Mouse (Mus musculus) hindbrain, embryonic 14.5 days (tissue): ENCODE measurements around the gene Nfyb. TPM values are rescaled to one million over a fixed set of nuclear protein-coding genes. Genes with fewer than 3 reads are reported as not detected.

Experiments
- ATAC-seq: fragments of 200-750 bp; cut with Nextera tagmentation; 2 replicates; pipeline ENCODE4 v1.8.0; 2017; ENCODE audit warnings: moderate number of reproducible peaks, mild to moderate bottlenecking, moderate TSS enrichment, moderate library complexity; ENCODE audit not compliant: low FRiP score
- DNase-seq: peaks from one replicate; pipeline ENCODE4 v3.0.0-alpha.2; 2015; ENCODE audit warnings: low spot score
- H3K27ac ChIP-seq: fragments of 300-500 bp; sonication (generic); 2 replicates; pipeline ENCODE4 v1.5.1; 2014; ENCODE audit warnings: mild to moderate bottlenecking, moderate library complexity
- H3K27me3 ChIP-seq: fragments of 300-500 bp; sonication (generic); 2 replicates; pipeline ENCODE4 v1.6.1; 2014; ENCODE audit warnings: mild to moderate bottlenecking, low read length, mixed read lengths; ENCODE audit not compliant: control insufficient read depth, insufficient read depth
- H3K36me3 ChIP-seq: fragments of 300-500 bp; sonication (generic); replicated peaks from 2 replicates; pipeline ENCODE4 v1.6.1; 2014; ENCODE audit not compliant: control insufficient read depth, insufficient read depth
- H3K4me1 ChIP-seq: fragments of 300-500 bp; sonication (generic); replicated peaks from 2 replicates; pipeline ENCODE4 v1.6.1; 2014; ENCODE audit warnings: antibody characterized with exemption, low read length, mixed read lengths; ENCODE audit not compliant: control insufficient read depth, insufficient read depth
- H3K4me2 ChIP-seq: fragments of 300-500 bp; sonication (generic); replicated peaks from 2 replicates; pipeline ENCODE4 v1.6.1; 2014; ENCODE audit warnings: mild to moderate bottlenecking, moderate library complexity
- H3K4me3 ChIP-seq: fragments of 300-500 bp; sonication (generic); replicated peaks from 2 replicates; pipeline ENCODE4 v1.5.1; 2014; ENCODE audit warnings: mild to moderate bottlenecking, low read length
- H3K9ac ChIP-seq: fragments of 300-500 bp; sonication (generic); 2 replicates; pipeline ENCODE4 v1.6.1; 2014
- H3K9me3 ChIP-seq: fragments of 300-500 bp; sonication (generic); 2 replicates; pipeline ENCODE4 v1.6.1; 2016; ENCODE audit warnings: low read length; ENCODE audit not compliant: control insufficient read depth
- WGBS: fragments of 180-500 bp; shearing (Covaris S2); extraction: QIAGEN DNeasy Blood & Tissue Kit; methylation state at CpG from one replicate; pipeline ENCODE4 v1.1.7; 2014; 5-methylcytosine and 5-hydroxymethylcytosine counted together
- polyA plus RNA-seq: library from polyadenylated mRNA; unstranded; fragments of >200 nt; fragmentation: Nextera tagmentation; extraction: Ambion mirVana; gene quantifications from 2 replicates; pipeline ENCODE4 v1.2.1, GENCODE M21; 2014

Nfyb gene
- polyA plus RNA-seq, 1 experiment from 2014 or later, result 36.4 TPM

DNA sequence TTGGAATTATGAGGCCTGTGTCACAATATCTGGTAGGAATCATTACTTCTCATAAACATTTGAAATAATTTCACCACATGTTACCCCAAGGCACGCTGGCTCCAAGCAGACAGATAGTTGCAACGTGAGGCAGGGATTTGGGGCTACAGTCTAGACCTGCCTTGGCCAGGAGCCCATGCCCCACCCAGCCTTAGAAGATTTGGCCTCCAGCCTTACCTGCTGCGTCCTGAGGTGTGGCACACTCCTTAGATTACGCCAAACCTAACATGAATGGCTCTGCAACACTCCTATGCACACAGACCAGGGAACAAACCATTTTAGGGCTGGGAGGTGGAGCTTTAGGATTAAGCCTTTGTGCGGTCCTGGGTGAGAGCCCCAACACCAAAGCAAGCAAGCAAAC lies 36.1 kb upstream of the Nfyb start:
- no peak overlapping the region for H3K9ac ChIP-seq
- DNase-seq (no peak), ATAC-seq (no peak)
- WGBS, result 83% methylated on average over 5 of the region's 5 CpGs
- H3K27ac ChIP-seq, result no peak overlapping the region
- H3K4me2 ChIP-seq, result no peak overlapping the region
- H3K9me3 ChIP-seq, result no peaks in the 10 kb centered on the region
- no peaks in the 10 kb centered on the region for H3K4me1 ChIP-seq
- H3K27me3 ChIP-seq, result no peaks in the 10 kb centered on the region
- no peaks in the 10 kb centered on the region for H3K36me3 ChIP-seq
- no peak overlapping the region for H3K4me3 ChIP-seq

DNA sequence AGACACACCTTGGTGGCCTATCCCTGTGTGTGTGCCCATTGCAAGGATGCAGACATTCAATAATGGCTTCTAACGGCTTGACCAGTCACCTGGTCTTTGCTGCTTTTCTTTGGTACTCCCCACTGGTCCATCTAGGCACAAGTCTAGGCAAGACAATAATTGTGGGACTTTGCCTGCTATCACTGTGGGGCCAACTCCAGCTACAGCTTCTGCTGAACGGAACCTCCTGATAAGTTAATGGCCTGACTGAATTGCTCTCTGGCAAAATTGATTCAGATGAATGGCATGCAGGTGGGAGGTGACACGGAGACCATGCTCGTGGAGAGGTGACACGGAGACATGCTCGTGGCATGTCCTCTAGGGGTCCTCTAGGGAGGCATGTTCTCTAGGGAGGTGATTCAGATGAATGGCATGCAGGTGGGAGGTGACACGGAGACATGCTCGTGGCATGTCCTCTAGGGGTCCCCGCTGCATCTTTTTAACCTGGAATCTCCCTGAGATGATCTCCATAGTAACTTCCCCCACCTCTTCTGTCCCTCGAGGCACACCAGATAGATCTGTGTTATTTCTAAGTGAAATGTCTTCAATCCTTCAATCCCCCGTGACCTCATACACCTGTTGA lies 34.5 kb upstream of the Nfyb start:
- ATAC-seq, result no peak
- Histone ChIP-seq H3K4me2 (no peak overlapping the region), H3K27me3 (no peaks in the 10 kb centered on the region), H3K4me3 (no peak overlapping the region), H3K9ac (no peak overlapping the region), H3K27ac (no peak overlapping the region), H3K9me3 (no peaks in the 10 kb centered on the region), H3K36me3 (no peaks in the 10 kb centered on the region), H3K4me1 (no peaks in the 10 kb centered on the region)
- 69% methylated on average over 11 of the region's 11 CpGs for WGBS
- no peak for DNase-seq

DNA sequence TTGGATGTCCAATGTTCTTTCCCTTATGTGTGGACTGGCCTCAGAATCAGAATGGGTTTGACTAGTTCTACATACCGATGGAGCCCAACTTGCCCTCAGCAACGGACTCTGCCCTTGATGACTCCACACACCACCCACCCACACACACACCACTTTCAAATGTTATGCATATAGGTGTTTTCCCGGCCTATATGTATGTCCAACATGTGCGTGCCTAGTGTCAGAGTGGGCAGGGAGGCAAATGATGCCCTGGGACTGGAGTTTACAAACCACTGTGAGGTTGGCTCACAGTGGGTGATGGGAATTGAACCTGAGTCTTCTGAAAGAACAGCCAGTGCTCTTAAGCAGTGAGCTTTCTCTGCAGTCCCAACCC lies 33.2 kb upstream of the Nfyb start:
- WGBS, result 93% methylated on average over 4 of the region's 4 CpGs
- Histone ChIP-seq H3K9ac (no peak overlapping the region), H3K27me3 (no peaks in the 10 kb centered on the region), H3K4me2 (no peak overlapping the region), H3K4me3 (no peak overlapping the region), H3K27ac (no peak overlapping the region), H3K36me3 (no peaks in the 10 kb centered on the region), H3K9me3 (no peaks in the 10 kb centered on the region), H3K4me1 (no peaks in the 10 kb centered on the region)
- no peak for ATAC-seq
- DNase-seq, result no peak

DNA sequence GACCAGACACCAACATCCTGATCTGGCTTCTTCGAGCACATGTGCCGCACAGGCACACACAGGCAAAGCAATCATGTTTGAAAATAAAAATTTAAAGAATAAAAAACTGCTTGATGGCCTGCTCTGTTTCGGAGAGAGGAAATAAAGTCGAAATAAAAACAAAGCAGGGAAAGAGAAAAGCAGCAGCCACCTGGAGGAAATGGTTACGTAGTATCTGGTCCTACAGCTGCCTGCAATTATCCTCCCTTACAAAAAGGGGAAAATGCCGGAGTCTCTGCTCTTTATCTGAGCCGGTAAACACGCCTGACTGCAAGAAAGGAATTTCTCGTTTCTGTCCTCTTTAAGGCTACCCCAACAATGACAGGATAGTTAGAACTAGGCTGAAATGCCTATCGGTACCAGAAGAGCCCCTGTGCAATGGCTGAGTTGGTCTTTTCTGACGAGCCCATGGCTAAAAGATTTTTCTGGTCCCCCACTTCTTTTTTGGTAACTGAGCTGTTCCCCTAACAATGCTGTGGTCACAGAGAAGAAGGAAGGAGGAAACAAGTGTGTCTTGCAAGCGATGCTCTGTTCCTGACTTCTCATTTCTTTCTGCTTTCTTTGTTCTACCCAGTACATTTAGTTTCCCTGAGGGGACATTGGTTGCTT lies 32.7 kb upstream of the Nfyb start:
- Histone ChIP-seq H3K27me3 (no peaks in the 10 kb centered on the region), H3K4me3 (no peak overlapping the region), H3K9me3 (no peaks in the 10 kb centered on the region), H3K9ac (no peak overlapping the region), H3K27ac (no peak overlapping the region), H3K36me3 (no peaks in the 10 kb centered on the region), H3K4me1 (no peaks in the 10 kb centered on the region), H3K4me2 (no peak overlapping the region)
- 52% methylated on average over 12 of the region's 12 CpGs for WGBS
- ATAC-seq (no peak), DNase-seq (no peak)

DNA sequence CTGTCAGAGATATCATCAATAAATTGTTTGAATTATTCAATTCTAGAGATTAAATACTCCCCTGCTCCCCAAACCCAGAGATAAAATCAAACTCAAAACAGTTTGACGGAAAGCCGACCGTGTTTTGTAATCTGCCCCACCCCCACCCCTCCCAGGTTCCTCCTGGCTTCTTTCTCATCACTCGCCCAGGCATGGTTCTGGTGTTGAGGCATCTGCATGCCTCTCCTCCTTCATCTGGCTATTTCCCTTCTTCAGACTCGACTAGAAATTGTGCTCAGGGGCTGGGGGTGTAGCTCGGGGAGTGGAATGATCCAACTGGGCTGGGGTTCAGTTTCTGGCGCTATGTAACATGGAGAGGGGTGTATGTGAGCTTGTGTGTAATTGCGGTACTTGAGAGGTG lies 31.8 kb upstream of the Nfyb start:
- WGBS, result 49% methylated on average over 8 of the region's 8 CpGs
- Histone ChIP-seq H3K9me3 (no peaks in the 10 kb centered on the region), H3K27ac (no peak overlapping the region), H3K4me1 (no peaks in the 10 kb centered on the region), H3K36me3 (no peaks in the 10 kb centered on the region), H3K4me3 (no peak overlapping the region), H3K4me2 (peak overlapping the region; percentile 40), H3K9ac (no peak overlapping the region), H3K27me3 (no peaks in the 10 kb centered on the region)
- no peak for DNase-seq
- no peak; the same call in 1 of the 2 replicates for ATAC-seq

DNA sequence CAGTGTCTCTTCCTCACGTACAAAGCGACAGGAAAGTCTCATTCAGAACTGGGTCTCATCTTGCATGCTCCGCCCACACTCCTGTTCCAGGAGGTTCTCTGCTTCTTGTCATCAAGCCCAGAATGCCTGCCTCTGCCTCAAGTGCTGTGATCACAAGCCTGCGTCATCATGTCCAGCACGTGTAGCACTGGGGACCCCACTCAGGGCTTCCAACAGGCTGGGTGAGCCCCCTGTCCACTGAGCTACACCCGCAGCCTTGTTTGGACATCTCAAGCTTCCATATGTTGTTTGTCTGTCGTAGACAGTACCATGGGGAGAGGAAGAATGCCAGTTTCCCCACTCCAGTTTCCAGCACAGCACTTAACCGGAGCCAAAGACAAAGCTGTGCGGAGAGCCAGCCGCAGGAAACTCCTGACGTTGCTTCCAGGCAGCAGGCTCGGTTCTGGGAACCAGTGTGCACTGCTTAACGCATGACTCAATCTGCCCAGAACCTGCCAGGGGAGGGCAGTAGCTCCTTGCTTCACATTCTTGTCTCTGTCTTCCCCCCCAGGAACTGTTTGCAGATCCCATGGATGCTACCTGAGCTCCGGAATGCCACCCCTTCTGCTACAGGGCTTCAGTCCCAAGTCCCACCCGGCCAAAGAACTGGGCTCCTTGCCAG lies 31.3 kb upstream of the Nfyb start:
- no peaks in the 10 kb centered on the region for H3K36me3 ChIP-seq
- no peaks in the 10 kb centered on the region for H3K9me3 ChIP-seq
- H3K4me1 ChIP-seq, result no peaks in the 10 kb centered on the region
- no peak overlapping the region for H3K9ac ChIP-seq
- ATAC-seq, result peak; percentile 53; the same call in 1 of the 2 replicates
- H3K4me3 ChIP-seq, result no peak overlapping the region
- H3K27ac ChIP-seq, result peak overlapping the region; percentile 34; the same call in 1 of the 2 replicates
- H3K4me2 ChIP-seq, result peak overlapping the region; percentile 40
- WGBS, result 39% methylated on average over 15 of the region's 15 CpGs
- no peaks in the 10 kb centered on the region for H3K27me3 ChIP-seq
- peak; percentile 40 for DNase-seq

DNA sequence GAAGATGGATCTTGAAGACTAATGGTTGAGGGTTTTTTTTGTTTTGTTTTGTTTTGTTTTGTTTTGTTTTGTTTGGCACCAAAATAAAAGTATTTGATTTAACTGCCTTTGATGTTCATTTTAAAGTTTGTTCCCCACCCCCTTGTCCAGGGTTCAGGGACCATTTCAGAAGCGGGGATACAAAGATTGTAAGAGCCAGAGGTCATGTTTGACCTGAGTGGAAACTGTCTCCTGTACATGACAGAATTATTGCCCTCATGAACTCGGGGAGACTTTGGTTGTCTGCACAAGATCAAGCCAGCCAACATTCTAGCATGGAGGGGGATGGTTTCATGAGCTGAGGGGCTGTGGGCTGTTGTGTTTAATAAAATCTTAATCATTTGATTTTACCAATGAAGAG lies 28.4 kb upstream of the Nfyb start:
- H3K27me3 ChIP-seq, result no peaks in the 10 kb centered on the region
- H3K4me2 ChIP-seq, result no peak overlapping the region
- no peaks in the 10 kb centered on the region for H3K4me1 ChIP-seq
- H3K4me3 ChIP-seq, result no peak overlapping the region
- ATAC-seq (no peak), DNase-seq (no peak)
- no peaks in the 10 kb centered on the region for H3K36me3 ChIP-seq
- WGBS, result 75% methylated on average over 2 of the region's 2 CpGs
- H3K9me3 ChIP-seq, result no peaks in the 10 kb centered on the region
- no peak overlapping the region for H3K27ac ChIP-seq
- H3K9ac ChIP-seq, result no peak overlapping the region

DNA sequence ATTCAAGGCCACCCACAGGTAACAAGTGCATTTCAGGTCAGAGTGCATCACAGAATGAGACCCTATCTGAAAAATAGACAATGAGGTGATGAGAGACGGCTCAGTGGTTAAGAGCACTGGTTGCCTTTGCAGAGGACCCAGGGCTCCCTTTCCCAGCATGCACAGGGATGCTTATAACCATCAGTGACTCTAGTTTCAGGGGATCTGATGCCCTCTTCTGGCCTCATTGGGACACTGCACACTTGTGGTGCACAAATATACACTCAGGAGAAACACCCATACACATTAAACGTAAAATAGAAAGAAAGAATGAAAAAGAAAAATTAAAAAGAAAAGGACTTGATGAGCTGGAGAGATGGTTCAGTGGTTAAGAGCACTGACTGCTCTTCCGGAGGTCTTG lies 27.8 kb upstream of the Nfyb start:
- H3K9me3 ChIP-seq, result no peaks in the 10 kb centered on the region
- 95% methylated on average over 3 of the region's 3 CpGs for WGBS
- ATAC-seq, result no peak

DNA sequence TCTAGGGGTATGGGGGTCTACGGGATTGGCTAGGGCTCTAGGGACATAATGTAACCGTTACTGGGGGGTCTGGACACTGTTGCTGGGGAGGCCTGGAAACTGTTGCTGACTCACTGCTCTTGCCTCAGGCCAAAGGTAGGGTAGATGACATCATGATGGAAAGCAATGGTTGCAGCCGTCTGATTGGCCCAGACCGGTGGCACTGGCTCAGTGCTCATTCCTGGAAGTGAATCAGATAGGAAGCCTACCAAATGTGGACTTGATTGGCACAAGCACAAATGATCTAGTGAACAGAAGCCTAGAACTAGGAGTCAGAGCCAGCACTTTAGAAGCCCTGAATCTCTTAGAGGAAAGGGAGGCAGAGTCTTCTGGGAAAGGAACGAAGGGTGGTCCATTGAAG lies 26.6 kb upstream of the Nfyb start:
- Histone ChIP-seq H3K4me3 (no peak overlapping the region), H3K4me1 (no peaks in the 10 kb centered on the region), H3K9ac (no peak overlapping the region), H3K36me3 (no peaks in the 10 kb centered on the region), H3K27me3 (no peaks in the 10 kb centered on the region), H3K9me3 (no peaks in the 10 kb centered on the region), H3K27ac (no peak overlapping the region), H3K4me2 (no peak overlapping the region)
- WGBS, result 88% methylated on average over 5 of the region's 5 CpGs
- DNase-seq, result no peak
- ATAC-seq, result no peak

More for the DNA sequence above, 27.8 kb upstream of the Nfyb start:
- no peak overlapping the region for H3K9ac ChIP-seq
- no peak overlapping the region for H3K27ac ChIP-seq
- H3K36me3 ChIP-seq, result no peaks in the 10 kb centered on the region
- H3K27me3 ChIP-seq, result no peaks in the 10 kb centered on the region
- H3K4me1 ChIP-seq, result no peaks in the 10 kb centered on the region
- DNase-seq, result no peak
- H3K4me3 ChIP-seq, result no peak overlapping the region
- no peak overlapping the region for H3K4me2 ChIP-seq
